Mouse (Mus musculus) thymus, postnatal 10 days (tissue): ENCODE data around the gene Mpp5.
A peak's percentile ranks its signal among the peaks of the same experiment; 100 is the strongest.

Source experiments
- DNase-seq, 2 experiments: peaks; one replicate each; pipeline ENCODE4 v3.0.0; 2021; ENCODE audit warnings: low spot score in 2 of 2

The Mpp5 gene

DNA sequence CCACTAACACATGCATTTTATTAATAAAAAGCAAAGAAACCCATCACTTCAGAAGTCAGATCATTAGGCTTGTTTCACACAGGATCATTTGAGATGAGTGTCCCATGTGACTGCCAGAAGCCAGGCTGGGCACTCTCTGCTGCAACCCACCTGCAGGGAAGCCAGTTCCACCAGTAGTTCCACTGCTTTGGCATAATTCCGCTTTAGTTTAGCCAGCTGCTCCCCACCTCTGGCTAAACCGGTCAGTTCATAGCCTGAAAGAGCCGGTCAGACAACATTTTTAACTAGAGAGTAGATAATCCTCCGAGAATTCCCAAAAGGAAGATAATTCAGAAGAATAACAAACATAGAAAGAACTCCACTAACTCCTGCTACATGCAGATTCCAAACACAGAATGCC is 99.5 kb downstream of the Mpp5 start:
- no peak for DNase-seq

DNA sequence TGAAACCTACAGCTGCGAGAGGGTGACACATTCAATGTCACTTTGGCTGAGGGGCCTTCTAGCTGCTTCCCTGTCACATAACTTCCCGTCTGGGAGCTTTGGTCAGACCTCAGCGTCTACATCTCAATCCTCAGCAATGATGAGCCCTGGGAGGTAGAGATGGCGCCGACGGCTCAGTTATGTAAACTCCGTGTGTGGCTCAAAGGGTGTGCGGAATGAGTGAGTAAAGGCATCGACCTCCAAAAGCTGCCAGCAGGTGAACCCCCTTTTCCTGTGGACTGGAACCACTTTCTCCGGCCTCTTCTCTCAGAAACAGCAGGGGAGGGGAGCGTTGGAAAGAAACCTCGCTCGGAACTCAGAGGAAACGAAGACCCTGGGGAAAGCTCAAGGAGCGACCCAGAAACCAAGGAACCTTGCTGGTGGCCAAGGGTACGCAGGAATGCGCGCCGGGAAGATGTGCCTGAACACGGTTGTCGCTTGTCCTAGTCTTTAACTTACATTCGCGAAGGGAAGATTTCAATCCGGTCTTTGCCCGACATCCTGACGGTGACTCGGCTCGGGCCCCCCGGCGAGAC is 112.3 kb downstream of the Mpp5 start:
- peak in 1 of 2 experiments; percentile 6 for DNase-seq

DNA sequence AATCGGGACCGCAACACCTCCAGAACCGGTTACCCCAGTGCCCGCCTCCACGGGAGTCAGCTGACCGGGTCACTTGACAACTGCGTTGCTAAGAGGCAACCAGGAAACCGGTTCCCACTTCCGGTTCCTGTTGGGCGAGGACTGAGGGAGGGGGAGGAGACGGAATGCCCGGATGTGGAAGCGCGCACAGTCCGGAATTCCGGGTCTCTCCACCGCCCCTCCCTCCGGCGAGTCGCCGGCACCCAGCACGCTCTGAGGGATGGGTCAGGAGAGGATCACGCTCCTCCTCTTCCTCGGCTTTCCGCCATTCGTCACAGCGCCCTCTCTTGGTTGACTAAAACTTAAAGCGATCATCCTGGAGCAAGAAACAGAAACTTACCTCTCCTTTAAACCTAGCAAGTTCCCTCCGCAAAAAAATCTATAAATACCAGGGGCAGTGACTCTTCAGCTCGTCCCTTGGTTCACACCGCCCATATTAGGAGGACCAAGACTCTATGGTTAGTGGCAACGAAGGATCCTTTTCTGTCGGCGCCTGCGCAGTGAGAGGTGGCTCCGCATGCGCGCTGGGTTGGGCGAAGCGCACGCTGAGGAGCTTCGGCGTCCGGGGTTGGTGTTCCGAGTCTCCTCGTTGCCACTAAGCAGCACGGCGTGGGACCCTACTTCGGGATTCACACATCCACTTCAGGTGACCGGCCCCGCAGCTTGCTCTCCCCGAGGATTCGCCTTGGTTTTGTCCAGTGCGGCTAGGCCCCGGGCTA is 113.0 kb downstream of the Mpp5 start, which contains the start of the genes Atp6v1d and Eif2s1:
TSS of gene Atp6v1d (minus strand) at position 143 of the 758 bp plus-strand sequence.
TSS of gene Eif2s1 (plus strand) at position 324 of the 758 bp plus-strand sequence.
- DNase-seq: peak; percentile 95 to 96

DNA sequence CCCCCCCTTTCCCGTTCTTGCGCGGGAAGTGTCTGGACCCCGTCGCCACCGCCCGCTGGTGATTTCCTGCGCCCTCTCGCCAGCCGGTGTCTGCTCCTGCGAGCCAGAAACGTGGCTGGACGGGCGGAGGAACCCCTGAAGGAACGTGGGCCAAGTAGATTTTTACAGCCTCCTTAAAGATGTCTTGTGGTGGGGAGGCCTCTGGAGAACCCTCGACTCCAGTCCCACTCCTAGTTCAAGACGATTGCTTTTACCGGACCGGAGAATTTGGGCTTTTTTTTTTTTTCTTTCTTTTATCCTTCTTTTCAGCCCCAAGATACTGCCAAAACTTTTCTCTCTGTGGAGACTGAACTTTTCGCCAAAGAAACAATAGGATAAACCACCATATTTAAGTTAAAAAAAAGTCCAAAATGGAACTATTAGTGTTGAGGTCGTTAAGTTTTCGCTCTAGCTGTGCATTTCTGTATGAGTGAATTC is 113.6 kb downstream of the Mpp5 start:
- no peak for DNase-seq

DNA sequence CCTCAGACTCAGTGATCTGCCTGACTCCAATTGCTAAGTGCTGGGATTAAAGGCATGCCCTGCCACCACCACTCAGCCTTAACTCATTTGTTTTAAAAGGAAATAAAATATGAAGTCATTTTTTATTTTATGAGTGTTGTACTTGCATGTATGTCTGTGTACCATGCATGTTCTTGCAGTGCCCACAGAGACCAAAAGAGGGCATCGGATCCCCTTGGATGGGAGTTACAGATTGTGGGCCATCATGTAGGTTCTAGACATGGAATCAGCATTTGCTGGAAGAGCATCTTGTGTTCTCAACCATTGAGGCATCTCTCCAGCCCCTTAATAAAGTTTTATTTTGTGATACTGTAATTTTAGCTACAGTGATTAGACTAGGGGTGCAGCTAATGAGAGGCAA is 116.7 kb downstream of the Mpp5 start:
- DNase-seq: peak in 1 of 2 experiments; percentile 15

DNA sequence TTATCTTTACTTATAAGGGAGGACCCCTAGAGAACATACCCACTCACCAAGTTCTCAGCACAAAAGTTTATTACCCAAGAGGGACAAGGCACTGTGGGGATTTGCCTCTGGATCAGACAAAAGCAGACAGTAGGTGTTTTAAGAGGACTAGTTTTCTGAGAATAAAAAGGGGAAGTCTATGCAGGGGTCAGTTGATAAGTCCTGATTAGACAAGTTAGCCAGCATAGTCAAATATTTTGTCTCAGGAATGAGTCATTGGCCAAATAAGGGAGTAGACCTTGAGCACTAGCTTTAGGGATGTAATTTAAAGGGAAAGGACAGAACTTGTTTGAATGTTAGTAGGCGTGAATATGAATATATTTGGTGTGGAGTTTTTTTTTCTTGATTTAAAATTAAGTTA is 119.4 kb downstream of the Mpp5 start:
- DNase-seq: no peak

DNA sequence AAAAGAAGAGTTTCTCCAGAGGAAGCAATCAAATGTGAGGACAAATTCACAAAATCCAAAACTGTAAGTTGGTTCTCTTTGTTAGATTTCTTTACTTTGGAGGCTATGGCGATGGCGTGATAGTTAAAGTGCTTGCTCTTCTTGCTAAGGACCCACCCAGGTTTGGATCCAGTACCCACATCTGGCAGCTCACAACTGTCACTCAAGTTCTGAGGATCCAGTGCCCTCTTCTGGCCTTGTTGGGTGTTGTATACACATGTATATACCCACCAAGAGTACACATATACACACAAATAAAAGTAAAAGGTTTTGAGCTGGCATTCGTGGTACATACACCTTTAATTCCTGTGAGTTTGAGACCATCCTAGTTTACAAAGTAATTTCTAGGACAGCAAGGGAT is 125.9 kb downstream of the Mpp5 start:
- DNase-seq: no peak

DNA sequence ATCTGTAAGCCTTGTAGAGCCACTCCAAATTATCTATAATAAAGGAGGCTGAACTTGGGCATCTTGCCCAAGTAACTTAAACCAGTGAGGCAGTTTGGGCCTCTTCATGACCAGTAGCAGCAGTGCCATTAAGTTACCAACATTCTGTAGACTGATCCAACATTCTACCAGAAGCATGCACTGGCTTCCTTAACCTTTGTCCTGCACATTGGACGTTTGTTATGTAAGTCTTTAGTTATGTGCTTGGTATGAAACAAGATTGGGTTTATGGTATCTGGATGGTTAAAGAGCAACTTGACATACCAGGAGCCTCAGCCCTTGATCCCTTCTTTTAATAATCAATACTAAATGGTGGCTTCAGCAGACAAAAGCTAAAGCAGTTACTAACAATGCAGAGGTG is 141.4 kb downstream of the Mpp5 start:
- DNase-seq: no peak
